Mouse (Mus musculus) small intestine, adult 2 months (tissue): ENCODE results near the gene Rabgap1l. TPM values are rescaled to one million over a fixed set of nuclear protein-coding genes. Genes with fewer than 3 reads are reported as not detected.

Source experiments
- H3K27ac ChIP-seq: fragments of 200-500 bp; 2 replicates; pipeline ENCODE4 v1.5.1; 2012; ENCODE audit warnings: low read depth, low read length, control low read depth, inconsistent platforms; ENCODE audit not compliant: insufficient read depth
- H3K27me3 ChIP-seq: fragments of 200-500 bp; 2 replicates; pipeline ENCODE4 v1.6.1; 2012; ENCODE audit warnings: mild to moderate bottlenecking, moderate library complexity, low read length, inconsistent platforms; ENCODE audit not compliant: control insufficient read depth, insufficient read depth
- H3K36me3 ChIP-seq: fragments of 200-500 bp; 2 replicates; pipeline ENCODE4 v1.6.1; 2012; ENCODE audit warnings: mild to moderate bottlenecking, low read length, control low read depth, inconsistent platforms; ENCODE audit not compliant: control insufficient read depth, insufficient read depth
- H3K4me1 ChIP-seq: fragments of 200-500 bp; 2 replicates; pipeline ENCODE4 v1.6.1; 2012; ENCODE audit warnings: low read length, inconsistent platforms, mixed read lengths; ENCODE audit not compliant: control insufficient read depth, insufficient read depth, insufficient read length
- H3K4me3 ChIP-seq: fragments of 200-500 bp; 2 replicates; pipeline ENCODE4 v1.5.1; 2012; ENCODE audit warnings: low read depth, mild to moderate bottlenecking, control low read depth, inconsistent platforms, low read length, moderate library complexity
- CTCF ChIP-seq: fragments of 200-500 bp; IDR thresholded peaks from 2 replicates; pipeline ENCODE4 v1.5.1; 2012; ENCODE audit warnings: low read depth, mild to moderate bottlenecking, control low read depth, inconsistent platforms, low read length, moderate library complexity, mixed read lengths; ENCODE audit not compliant: insufficient replicate concordance, insufficient read length; ENCODE audit errors: extremely low read depth
- POLR2A ChIP-seq: fragments of 200-500 bp; IDR thresholded peaks from 2 replicates; pipeline ENCODE4 v1.6.1; 2012; ENCODE audit warnings: low read depth, mild to moderate bottlenecking, control low read depth, inconsistent platforms, low read length, moderate library complexity
- WGBS: fragments of 180-500 bp; shearing (Covaris S2); methylation state at CpG from one replicate; pipeline ENCODE4 v1.1.7; 2018; 5-methylcytosine and 5-hydroxymethylcytosine counted together
- polyA plus RNA-seq: library from polyadenylated mRNA; depleted of rRNA; stranded (reverse); fragments of >200 nt; gene quantifications from 2 replicates; pipeline ENCODE4 v1.2.3, GENCODE M21; 2012

The Rabgap1l gene
- polyA plus RNA-seq, 1 experiment: 4.9 TPM

DNA sequence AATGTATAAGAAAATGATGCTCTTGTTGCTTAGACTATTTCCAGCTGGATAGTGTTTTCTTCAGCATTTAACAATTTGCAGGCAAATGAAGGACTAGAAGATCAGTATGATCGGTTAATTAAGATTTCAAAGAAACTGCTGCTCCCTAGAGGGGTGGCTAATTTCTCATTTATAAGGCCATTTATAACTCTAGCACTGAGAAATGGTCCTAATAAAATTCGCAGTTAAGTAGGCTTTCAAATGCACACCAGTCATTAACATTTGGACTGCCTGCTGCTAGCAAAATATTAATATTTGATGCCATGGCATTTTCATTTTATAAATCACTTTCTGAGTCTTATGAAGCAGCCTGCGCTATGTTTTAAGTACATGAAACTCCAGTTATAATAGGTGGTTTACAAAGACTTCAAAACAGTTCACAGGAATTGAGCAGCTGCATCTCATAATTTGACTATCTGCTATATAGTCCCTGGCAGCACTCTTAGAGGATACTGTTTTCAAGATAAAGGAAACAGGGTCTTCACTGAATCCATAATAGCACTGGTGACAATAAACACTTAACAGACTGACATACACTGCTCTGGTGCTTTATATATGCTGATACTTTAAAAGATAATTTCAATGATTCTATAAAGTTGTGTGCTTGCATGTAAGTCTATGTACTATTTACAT is 296.0 kb downstream of the Rabgap1l start:
- Histone ChIP-seq H3K4me3 (no peak overlapping the region), H3K36me3 (no peaks in the 10 kb centered on the region), H3K27me3 (no peaks in the 10 kb centered on the region), H3K4me1 (no peaks in the 10 kb centered on the region), H3K27ac (no peak overlapping the region)
- TF ChIP-seq CTCF (no peak), POLR2A (no peak)
- WGBS: 83% methylated on average over 3 of the region's 3 CpGs

DNA sequence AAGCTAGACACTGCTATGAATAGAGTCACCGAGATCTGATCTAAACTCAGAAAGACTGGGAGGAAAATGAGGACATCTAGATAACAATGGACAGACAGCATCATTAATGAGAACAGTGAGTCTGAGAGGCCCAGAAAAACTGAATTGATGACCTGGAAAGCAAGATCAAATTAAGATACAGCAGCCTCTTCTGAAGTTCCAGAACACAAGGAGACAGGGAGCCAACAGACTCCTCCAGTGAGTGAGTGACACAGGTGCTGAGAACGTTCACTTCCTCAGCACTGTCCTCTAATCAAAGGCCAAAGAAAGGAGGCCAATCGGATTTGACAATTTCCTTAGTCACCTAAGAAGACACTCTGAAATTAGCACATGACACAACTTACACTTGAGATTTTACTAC is 307.3 kb downstream of the Rabgap1l start:
- Histone ChIP-seq H3K4me1 (no peaks in the 10 kb centered on the region), H3K36me3 (no peaks in the 10 kb centered on the region), H3K27me3 (no peaks in the 10 kb centered on the region), H3K4me3 (no peak overlapping the region), H3K27ac (no peak overlapping the region)
- 55% methylated on average over 3 of the region's 3 CpGs for WGBS
- no peak for TF ChIP-seq POLR2A
- TF ChIP-seq CTCF: no peak

DNA sequence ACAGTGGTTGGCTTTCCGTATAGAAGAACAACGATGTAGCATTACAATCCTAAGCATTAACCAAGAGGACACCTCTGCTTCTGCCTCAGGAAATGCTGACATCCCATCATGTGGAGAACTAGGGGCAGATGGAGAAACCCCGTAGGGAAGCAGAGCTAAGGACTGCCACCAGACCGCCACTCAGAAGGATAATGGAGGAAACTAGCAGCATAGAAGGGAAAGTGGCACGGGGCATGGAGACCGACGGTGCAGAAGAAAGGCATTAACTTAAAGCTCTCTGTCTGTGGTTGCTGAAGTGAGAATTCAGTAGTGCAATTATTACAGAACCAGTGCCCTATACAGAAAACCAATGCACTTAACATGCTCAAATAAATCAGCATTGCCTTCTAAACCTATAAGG is 308.0 kb downstream of the Rabgap1l start:
- H3K4me3 ChIP-seq: no peak overlapping the region
- 99% methylated on average over 7 of the region's 7 CpGs for WGBS

DNA sequence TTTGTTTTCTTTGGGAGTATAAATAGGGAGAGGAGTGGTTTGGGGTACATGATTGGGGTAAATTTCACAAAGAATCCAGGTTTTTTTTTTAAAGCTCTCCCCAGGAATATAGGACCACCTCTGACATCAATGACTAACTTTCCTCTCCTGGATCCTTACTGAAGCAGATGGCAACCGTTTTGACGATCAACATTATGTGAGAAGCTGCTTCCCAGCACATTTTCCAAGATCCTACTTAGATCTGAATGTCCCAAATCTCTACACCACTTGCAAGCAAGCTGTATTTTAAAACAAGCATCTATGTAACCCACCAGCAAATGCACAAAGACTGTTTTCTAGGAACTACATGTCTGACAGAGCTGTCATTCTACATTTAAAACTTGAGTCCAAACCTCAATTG is 311.4 kb downstream of the Rabgap1l start:
- no peak for TF ChIP-seq CTCF
- no peak for TF ChIP-seq POLR2A
- Histone ChIP-seq H3K27me3 (no peaks in the 10 kb centered on the region), H3K4me3 (no peak overlapping the region), H3K36me3 (no peaks in the 10 kb centered on the region), H3K4me1 (no peaks in the 10 kb centered on the region), H3K27ac (no peak overlapping the region)
- WGBS: 99% methylated on average over 2 of the region's 2 CpGs

More for the DNA sequence above, 308.0 kb downstream of the Rabgap1l start:
- no peak overlapping the region for H3K27ac ChIP-seq
- no peaks in the 10 kb centered on the region for H3K36me3 ChIP-seq
- H3K4me1 ChIP-seq: no peaks in the 10 kb centered on the region
- no peaks in the 10 kb centered on the region for H3K27me3 ChIP-seq
- TF ChIP-seq POLR2A (no peak), CTCF (no peak)

DNA sequence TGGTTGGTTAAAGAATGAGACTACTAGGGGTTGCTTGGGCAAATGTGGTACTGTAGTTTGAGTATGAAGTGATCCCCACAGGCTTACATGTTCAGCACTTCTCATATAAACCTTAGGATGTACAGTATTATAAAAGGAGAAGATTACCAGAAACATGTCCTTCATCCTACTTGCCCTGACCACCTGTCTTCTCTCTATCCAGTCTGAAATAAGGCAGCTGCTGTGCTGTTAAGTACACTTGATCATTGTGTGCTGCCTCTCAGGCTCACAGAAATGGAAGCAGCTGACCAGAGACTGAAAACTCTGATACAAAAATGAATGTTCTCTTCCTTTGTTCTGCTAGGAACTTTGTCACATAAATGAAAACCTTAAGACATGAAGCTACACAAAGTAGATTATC is 325.6 kb downstream of the Rabgap1l start:
- H3K4me1 ChIP-seq: no peaks in the 10 kb centered on the region
- TF ChIP-seq POLR2A: no peak
- TF ChIP-seq CTCF: no peak
- H3K27ac ChIP-seq: no peak overlapping the region
- no peaks in the 10 kb centered on the region for H3K27me3 ChIP-seq
- H3K36me3 ChIP-seq: no peaks in the 10 kb centered on the region
- no peak overlapping the region for H3K4me3 ChIP-seq

DNA sequence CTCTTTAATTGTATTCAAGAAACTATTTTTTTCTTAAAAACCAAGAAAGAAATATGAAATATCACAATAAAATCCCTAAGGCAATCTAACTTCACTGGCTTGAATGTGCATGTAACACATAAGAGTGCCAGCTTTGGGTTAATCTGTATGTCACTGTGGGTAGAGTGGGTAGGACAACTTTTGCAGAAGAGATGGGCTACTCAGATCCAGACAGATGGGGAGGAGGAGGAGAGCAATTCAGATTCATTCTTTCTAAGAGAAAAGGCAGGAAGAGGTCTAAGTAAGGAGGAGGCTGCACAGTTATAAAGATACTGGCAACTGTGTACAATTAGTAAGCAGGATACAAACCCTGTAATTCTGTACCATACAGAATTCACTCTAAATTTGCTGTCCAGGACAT is 327.8 kb downstream of the Rabgap1l start:
- no peak overlapping the region for H3K4me3 ChIP-seq
- no peaks in the 10 kb centered on the region for H3K4me1 ChIP-seq
- H3K36me3 ChIP-seq: no peaks in the 10 kb centered on the region
- H3K27me3 ChIP-seq: no peaks in the 10 kb centered on the region
- TF ChIP-seq CTCF: no peak
- no peak for TF ChIP-seq POLR2A
- no peak overlapping the region for H3K27ac ChIP-seq

DNA sequence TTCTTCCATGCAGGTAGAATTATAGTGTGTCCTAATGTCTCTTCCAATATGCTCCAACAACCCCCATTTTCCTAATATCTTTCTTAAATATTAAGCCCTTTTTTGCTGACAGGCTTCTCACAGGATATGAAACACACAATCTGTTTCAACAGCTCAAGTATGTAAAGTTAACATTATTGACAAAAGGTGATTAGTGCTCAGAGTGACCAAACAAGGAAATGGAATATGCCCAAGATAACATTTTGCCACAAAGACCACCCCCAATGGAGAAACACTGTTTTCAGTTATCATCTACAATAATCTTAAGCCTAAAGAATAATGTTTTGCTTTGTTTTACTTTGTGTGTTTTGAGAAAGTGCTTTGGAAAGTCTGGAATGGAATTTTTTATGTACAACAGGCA is 328.9 kb downstream of the Rabgap1l start:
- TF ChIP-seq POLR2A: no peak
- no peak for TF ChIP-seq CTCF
- Histone ChIP-seq H3K27me3 (no peaks in the 10 kb centered on the region), H3K36me3 (no peaks in the 10 kb centered on the region), H3K27ac (no peak overlapping the region), H3K4me1 (no peaks in the 10 kb centered on the region), H3K4me3 (no peak overlapping the region)

DNA sequence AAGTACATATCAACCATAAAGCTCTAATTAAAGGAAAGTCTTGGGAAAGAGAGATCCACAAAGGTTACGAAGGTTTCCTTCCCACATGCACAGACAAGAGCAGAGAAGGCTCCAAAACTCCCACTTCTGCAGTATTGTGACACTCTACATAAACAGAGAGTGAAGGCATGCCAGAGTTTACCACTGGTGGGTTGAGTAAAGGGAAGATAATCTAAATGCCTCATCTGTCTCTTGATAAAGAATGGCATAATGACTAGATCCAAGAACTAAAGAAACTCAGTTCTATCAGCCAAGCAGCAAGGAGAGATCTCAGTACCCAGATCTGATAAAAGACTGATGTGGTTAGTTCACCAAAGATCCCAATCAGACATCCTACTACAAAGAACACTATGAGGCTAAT is 332.7 kb downstream of the Rabgap1l start:
- no peaks in the 10 kb centered on the region for H3K4me1 ChIP-seq
- H3K36me3 ChIP-seq: no peaks in the 10 kb centered on the region
- 92% methylated on average over 1 of the region's 1 CpGs for WGBS
- TF ChIP-seq CTCF: no peak
- H3K27ac ChIP-seq: no peak overlapping the region
- H3K4me3 ChIP-seq: no peak overlapping the region
- no peaks in the 10 kb centered on the region for H3K27me3 ChIP-seq
